Mouse (Mus musculus): ENCODE data around the gene Tmx2.
"Not testable (repeated sequence)": the region's sequence is repeated elsewhere in the genome, so short reads cannot be mapped to it uniquely, and the experiment has no call there.

Tmx2 gene

DNA sequence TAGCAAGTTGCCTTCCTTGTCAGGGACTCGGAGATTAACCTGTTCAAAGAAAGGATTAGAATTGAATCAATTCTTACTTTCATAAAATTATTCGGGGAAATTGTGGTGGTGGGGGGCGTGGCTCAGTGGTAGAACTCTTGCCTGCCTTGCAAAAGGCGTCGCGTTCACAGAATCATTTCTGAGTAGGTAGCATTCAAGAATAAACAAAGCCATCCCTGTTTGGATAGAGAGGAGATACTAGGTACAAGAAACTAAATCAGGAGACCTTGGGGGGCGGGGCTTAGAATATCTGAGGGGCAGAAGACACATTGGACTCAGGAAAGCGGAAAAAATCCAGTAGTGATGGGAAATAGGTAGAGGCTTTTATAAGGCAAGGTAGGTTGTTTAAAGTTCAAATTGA is at the start of gene Tmx2:
Tmx2 (minus strand) TSS at position 125 of the 400 bp plus-strand sequence.
- no peak for DNase-seq (ENCODE audit: low spot score in 2 of 2)

DNA sequence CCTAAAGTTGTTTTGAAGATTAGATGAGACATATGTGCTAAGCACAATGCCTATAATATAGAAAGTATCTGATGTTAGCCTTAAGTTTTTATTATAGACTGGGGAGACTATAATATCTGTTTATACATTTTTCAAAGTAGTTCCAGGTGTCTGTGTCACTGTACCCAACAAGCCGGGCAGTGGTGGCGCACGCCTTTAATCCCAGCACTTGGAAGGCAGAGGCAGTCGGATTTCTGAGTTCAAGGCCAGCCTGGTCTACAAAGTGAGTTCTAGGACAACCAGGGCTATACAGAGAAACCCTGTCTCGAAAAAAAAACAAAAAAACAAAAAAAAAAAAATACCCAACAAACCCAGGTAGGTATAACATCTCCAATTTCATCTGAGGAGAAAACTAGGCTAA is 49.3 kb upstream of the Tmx2 start:
- DNase-seq (ENCODE audit: low spot score in 2 of 2), result not testable (repeated sequence)

DNA sequence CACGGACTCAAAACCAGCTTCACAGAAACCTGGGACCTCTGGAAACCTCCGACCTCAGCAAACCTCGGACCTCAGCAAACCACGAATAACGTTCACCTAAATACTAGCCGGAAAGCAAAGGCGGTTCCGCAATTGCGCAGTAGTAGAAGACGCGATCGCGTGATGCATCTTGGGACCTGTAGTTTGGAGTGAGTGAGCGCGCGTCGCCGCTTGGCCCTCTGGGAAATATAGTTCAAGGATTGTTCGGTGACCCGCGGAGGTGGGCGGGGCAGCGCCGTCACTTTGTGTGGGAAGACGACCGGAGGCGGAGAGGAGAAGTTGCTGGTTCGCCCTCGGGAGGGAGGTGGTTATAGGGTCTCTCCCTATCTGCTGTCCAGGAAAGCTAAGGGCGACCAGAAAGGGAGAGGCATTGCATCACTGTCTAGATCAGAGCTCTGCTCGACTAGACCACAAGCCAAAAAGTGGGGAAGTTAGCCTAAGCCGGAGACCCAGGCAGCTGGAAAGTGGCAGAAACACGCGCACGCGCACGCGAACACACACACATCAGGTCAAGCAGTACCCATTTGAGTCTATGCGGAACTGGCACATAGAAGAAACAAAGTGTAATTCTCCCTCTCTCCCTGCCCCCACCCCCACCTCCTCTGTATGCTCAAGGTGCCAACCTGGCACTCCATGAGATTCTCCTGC is 48.4 kb upstream of the Tmx2 start, which contains the start of gene Clp1:
Clp1 (minus strand) TSS at position 179 of the 687 bp plus-strand sequence.
- DNase-seq (ENCODE audit: low spot score in 2 of 2), result peak; percentile 90 to 94

DNA sequence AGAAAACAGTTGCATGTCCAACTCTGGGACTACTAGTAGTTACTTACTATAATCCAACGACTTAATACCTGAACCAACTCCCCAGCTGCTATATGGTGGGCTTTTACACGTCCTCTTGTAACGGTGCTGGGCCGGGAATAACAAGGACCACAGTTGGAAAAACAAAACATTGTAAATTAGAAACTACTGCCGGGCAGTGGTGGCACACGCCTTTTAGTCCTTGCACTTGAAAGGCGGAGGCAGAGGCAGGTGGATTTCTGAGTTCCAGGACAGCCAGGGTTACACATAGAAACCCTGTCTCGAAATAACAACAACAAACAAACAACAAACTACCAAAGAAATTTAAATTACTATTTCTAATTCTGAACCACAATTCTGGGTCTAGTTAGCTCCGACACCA is 47.8 kb upstream of the Tmx2 start:
- no peak for DNase-seq (ENCODE audit: low spot score in 2 of 2)

DNA sequence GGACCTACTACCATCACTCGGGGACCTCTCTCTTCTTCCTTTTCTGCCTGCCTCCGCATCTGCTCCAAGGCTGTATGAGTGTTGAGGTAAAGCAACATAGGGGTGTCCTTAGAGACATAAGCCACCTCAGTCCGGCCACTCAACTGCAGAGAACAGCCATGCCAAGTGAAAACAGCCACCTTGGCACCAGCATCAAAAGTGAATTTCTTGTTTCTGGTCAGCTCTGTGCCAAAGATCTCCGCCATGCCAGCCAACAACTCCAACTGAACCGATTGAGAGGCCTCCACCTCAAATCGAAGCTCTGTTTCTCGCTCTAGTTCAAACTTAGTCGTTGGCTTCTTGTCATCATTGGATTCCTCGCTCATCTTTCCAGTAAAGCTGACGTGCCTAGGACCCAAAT is 46.8 kb upstream of the Tmx2 start:
- DNase-seq (ENCODE audit: low spot score in 2 of 2), result no peak

DNA sequence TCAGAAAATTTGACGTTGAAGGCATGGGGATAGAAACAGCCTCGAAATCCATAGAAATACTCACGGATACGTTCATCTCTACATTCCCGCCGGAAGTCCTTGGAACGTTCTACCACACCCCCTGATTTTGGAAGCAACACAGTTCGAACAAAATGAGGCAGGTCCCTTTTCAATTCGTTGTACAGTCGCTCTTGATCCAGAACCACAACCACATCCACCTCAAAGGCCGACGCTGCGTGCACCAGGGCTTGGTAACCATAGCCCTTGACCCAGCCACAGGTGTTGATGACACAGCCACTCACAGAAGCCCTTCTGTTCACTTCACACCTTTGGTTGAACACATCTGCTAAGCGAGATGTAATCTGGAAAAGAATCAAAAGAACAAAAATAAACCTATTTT is 44.9 kb upstream of the Tmx2 start:
- peak in 1 of 2 experiments; percentile 17 for DNase-seq (ENCODE audit: low spot score in 2 of 2)

DNA sequence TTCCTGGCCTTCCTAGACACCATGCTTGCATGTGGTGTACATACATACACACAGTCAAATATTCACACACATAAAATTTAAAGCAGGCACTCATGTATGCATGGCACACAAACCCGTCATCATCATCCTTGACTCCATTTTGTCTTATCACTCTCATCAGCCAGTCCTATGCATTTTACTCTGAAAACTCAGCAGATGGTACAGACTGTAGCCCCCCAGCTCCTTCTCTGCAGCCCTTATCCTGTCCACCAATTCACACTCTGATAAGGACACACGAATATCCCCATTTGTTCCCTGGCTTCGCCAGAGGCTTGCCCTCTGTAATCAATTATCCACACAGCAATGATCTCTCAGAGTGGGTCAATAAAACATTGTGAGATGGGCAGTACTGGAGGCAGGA is 42.2 kb upstream of the Tmx2 start:
- DNase-seq (ENCODE audit: low spot score in 2 of 2), result no peak

DNA sequence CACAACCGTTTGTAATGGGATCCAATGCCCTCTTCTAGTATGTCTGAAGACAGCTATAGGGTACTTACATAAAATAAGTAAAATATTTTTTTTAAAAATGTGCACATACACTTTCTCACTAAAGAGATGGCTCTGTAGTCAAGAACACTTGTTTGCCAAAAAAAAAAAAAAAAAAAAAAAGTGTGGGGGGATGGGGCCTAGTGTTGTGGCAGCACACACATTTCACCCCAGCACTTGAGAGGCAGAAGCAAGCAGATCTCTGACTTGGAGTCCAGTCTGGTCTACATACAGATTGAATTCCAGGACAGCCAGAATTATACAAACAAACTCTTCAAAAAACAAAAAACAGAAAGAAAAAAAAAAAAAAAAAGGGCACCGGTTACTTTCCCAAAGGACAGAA is 41.8 kb upstream of the Tmx2 start:
- no peak for DNase-seq (ENCODE audit: low spot score in 2 of 2)

DNA sequence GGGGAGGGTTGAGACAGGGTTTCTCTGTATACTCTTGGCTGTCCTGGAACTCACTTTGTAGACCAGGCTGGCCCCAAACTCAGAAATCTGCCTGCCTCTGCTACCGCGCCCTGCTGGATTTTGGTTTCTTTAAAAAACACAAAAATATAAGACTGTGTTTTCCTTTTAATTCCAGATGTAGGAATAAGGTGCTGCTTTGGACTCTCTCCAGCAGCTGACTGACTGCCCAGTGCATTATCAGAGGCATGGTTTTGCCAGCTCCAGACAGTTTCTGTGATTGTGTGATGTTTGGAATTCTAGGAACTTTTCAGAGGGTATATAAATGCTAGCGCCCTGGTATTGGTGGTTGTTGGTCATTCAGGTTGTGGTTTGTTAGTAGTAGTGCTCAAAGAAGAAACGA is 38.4 kb upstream of the Tmx2 start:
- no peak for DNase-seq (ENCODE audit: low spot score in 2 of 2)

DNA sequence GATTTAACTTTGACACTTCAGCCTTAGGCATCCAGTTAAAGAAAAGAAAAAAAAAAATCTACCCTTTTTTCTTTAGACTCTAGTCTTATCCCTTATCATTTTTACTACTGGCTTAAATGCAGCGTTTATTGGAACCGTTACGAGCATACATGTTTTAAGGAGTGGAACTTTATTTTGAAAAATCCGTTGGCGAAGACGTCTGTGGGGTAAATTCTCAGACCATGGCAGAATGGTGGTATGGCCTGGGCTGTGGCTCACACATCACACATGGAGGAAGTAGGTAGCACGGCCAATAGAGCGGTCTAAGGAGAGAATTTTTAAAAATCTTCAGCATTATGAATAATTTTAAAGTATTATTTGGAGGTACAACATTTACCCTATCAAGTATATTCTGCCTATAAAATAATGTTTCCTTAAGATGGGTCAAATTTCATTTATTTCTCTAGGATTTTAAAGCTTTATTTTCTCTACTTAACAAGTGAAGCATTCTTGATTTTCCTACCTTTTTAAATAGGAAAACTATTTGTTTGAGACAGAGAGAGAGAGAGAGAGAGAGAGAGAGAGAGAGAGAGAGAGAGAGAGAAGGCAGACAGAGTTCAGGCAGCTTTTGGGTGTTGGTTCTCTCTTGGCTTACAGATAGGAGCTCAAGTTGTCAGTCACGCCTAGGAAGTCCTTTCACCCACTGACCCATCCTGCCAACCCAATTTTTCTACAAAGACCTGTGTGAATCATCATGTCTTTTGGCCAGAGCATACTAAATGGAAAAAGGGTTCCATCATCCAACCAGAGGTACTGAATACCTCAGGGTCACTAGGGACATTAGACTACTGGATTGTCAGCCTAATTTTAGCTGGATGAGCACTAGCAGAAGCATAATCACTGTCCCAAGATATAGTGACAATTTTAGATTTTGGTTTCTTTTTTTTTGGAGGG is 37.7 kb upstream of the Tmx2 start:
- DNase-seq (ENCODE audit: low spot score in 2 of 2), result no peak

DNA sequence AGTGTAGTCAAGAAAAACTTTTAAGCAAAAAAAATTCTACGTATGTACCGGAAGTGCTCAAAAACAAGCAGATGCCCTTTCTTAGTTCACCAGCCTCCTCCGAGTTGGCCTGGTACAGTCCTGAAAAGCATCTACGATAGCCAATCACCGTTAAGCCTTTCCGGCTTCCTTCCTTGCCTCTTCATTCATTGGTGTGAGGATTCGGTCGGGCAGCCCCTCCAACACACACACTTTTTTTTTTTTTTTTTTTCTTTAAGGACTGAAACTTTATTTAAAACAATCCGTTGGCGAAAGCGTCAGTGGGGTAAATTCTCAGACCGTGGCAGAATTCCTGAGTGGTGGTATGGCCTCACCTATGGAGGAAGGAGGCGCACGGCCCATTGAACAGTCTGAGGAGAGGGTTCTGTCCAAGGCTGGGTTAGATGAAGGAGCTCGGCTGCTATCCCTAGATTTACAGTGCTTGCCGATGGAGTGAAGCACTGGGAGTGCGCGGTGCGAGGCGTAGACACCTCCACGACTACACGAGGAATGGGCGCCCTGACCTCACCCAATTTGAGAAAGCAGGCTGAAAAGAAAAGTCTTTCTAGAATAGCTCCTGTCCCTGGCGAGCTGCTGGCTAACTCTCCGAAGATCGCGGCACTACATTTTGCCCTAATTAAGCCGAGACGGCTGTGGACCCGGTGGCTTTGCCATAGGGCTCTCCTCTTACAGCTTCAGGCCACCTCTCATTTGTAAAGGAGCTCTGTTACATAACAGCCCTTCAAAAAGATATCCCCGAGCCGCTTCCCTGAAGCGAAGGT is 36.8 kb upstream of the Tmx2 start:
- DNase-seq (ENCODE audit: low spot score in 2 of 2), result peak in 1 of 2 experiments; percentile 46

DNA sequence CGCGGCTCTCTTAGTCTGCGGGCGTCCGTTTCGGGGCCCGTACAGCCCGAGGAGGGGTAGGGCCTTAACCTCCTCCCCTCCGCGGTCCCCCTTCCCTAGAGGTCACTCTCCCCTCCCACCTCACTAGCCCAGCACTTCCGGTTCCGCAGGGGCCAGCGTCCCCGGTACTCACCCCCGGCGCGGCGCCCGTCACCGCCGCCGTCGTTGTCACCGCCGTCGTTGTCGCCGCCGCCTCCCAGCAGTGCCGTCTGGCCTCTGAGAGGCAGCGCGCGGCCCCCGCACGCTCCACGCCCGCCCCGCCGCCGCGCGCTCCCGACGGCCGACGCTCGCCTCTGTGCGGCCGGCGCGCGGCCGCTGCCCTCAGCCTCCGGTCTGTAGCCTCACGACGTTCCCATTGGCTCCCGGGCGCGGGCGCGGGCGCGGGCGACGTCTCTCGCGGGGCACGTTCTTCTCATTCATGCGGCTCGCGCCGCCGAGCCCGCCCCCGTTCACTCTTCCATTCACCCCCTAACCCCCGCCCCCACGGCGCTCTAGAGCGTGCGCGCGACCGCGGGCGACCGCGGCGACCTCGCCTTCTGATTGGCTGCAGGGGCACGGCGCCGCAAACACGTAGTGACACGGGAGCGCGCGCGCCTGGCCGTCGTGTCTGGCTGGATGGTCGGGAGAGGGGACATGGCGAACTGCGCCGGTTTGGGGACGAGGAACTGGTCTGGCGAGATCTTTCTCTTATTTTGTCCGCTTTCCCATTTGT is 36.0 kb upstream of the Tmx2 start, which contains the start of gene Zdhhc5:
Zdhhc5 (minus strand) TSS at position 370 of the 751 bp plus-strand sequence.
- DNase-seq (ENCODE audit: low spot score in 2 of 2), result peak; percentile 97 to 99

DNA sequence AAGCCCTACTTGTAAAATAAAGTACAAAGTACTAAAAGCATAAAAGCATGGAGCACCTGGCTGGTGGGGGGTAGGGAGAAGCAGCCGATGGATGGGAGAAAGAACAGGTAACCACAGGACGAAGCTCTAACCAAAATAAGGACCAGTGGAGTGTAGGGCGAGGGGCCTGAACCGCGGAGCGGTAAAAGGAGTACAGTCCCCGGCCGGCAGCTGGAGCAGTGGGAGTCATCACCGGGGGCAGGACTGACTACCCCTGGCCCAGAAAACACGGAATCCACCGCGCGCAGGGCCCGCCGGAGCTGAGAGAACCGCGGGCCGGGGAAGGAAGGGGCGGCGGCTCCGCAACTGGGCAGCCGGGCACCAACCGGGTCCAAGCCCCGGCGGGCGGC is 35.5 kb upstream of the Tmx2 start:
- DNase-seq (ENCODE audit: low spot score in 2 of 2), result no peak

DNA sequence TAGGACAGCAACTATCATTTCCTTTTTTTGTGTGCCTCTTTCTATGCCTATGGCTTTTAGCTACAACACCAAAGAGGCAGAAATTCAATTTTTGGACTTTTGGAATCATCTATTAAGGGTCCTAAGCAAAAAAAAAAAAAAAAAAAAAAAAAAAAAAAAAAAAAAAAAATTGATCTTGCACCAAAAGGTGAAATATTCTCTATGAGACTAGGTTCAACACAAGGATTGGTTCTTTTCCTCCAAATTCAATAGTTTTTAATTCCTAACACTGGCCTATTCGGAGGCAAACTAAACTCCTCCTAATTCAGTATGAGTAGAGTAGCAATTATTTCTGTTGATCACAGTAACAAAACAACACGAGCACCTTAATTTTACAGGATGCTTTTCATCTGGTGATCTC is 33.0 kb upstream of the Tmx2 start:
- DNase-seq (ENCODE audit: low spot score in 2 of 2), result no peak

DNA sequence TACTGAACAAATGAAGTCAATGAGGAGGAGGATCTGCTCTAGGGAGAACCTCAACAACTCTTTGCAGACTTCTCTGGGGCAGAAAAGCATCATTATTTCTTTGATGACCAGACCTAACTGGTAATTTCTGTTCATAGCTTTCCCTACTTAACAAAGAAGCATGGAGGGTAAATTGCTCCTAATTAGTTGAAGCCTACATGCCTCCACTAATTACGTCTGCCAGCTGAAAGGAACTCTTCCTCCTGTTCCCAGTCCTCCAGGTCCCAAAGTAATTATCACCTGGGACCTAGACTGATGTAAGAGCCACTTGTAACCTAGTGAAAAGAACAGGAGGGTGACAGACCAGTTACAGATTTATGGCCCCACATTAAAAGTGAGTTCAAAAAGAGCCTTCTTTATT is 28.6 kb upstream of the Tmx2 start:
- DNase-seq (ENCODE audit: low spot score in 2 of 2), result no peak

DNA sequence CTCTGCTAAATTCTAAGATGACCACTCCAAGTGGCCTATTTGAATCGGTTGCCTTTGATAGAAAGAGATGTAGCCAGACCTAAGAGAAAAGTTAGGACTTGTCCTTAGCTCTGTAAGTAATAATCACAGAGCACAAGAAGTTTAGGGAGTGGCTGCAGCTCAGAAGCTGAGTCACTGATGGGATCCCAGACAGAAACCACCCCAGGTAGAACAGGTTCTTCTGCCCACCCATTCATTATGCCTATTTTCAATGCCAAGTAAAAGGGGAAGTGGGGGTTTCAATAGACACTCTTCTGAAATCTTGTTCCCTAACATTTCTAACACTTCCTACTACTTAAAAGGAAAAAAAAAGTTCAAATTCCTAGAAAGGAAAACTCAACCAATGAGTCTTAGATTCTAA is 26.4 kb upstream of the Tmx2 start:
- DNase-seq (ENCODE audit: low spot score in 2 of 2), result no peak

DNA sequence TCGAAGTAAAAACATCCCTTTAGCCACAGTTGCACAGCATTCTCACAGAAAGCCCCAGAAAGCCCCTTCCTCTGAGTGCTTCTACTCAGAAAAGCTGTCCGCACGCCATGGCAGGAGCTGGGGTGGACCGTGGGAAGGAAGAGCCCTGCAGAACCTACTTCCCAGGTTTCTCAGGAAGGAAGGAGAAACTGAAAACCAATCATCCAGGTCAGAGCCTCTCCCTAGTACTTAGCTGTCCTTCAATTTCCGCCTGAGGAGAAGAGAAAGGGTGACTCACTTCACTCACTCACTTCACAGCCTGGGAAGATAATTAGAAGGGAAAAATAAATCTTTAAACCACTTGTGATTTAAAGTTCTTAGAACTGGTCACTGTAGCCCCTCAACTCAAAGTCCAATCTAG is 25.4 kb upstream of the Tmx2 start:
- DNase-seq (ENCODE audit: low spot score in 2 of 2), result no peak

DNA sequence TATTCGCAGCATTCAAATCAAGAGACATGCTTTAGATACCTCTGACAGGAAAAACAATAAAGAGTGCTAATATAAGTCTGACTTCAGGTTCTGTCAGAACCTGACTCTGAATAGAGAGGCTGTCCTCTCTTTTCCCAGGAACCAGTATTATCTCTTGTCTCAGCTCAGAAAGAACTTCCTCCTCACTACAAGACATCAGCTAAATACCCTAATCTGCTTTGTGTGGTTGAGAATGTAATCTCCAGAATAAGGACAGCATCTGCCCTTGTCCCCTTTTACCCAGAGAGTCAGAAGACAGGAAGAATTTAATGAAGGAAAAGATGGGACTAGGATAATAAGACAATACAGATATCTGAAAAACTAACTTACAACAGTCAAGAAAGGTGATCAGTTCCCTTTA is 24.6 kb upstream of the Tmx2 start:
- no peak for DNase-seq (ENCODE audit: low spot score in 2 of 2)

DNA sequence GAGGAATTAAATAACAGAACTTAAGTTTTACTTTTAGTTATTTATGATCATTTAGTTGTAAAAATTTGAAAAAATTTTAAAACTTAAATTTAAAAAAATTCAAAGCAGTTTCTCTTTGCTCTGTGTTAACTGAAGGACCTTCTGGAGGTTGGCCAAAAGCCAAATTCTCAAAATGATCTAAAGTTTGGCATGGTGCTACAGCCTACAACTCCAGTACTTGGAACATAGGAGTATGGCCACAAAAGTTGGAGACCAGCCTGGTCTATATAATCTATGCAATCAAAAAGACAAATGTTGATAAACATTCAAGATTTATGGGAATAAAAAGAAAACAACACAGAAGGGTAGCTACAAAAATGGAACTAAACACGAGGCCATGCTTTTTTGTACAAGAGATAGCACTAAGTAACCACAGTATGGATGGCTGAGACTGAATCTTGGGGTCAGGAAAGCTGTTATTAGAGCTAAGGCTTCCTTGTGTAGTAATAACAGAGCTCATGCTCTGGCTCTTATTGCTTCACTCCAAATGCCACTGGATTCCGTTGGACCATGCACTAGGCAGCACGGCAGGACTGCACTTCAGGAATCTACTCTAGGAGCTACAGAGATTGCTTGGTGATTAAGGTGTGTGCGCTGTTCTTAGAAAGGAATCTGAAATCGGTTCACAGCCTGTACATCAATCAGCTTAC is 16.2 kb upstream of the Tmx2 start:
- no peak for DNase-seq (ENCODE audit: low spot score in 2 of 2)

DNA sequence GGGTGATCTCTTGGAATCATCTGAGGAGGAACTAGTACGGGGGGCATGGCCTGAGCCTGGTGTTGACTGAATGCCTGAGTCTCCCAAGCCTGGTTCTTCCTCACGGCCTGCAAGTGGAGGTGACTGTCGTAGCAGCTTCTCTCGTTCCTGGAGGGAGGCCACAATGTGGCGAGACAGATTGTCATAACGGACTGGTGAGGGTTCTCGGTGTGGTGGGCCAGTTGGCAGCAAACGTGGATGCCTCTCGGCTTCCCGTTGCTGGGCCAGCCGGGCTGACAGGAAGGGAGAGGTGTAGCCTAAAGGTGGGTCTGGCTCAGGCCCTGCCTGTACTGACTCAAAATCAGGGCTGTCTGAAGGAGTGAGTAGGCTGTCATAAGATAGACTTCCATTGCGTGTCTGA is 11.1 kb upstream of the Tmx2 start:
- DNase-seq (ENCODE audit: low spot score in 2 of 2), result no peak

Data from natural killer cell, adult 2 months (primary cell).